Mouse (Mus musculus): ENCODE measurements around the gene Gpx4. TPM values are rescaled to one million over a fixed set of nuclear protein-coding genes. Genes with fewer than 3 reads are reported as not detected.
"Not testable (repeated sequence)": the region's sequence is repeated elsewhere in the genome, so short reads cannot be mapped to it uniquely, and the experiment has no call there.

The Gpx4 gene
- polyA plus RNA-seq, 1 experiment from 2014 or later: 523 TPM

- 36% methylated on average over 14 of the region's 14 CpGs for WGBS
- Histone ChIP-seq H3K27me3 (no peaks in the 10 kb centered on the region), H3K4me2 (no peak overlapping the region), H3K4me1 (peaks cover 49% of the 10 kb centered on the region), H3K4me3 (no peak overlapping the region), H3K36me3 (peaks cover 13% of the 10 kb centered on the region), H3K9ac (peak overlapping the region; percentile 6; the same call in 1 of the 2 replicates), H3K9me3 (no peaks in the 10 kb centered on the region), H3K27ac (peak overlapping the region; percentile 62)
- ATAC-seq (ENCODE audit: borderline replicate concordance, extremely low read depth, low FRiP score, low TSS enrichment): no peak
Measured at GRCm38 (mm10) chr10:80051618-80052373, 4.8 kb downstream of the Gpx4 start.

DNA sequence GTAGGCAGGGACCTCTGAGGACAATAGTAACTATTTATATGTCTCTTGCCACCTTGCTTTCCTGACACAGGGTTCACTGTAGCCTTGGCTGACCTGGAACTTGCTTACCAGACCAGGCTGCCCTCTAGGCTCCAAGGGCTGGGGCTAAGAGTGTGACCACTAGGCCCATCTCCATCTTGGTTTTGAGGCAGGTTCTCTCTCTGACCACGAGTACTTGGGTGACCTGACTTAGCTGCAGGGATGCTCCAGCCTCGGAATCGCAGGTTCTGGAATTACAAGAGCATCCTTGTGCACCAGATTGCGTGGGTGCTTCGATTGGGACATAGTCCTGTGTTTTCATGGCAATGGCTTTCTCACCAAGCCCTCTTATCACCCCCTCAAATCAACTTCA lies 5.4 kb downstream of the Gpx4 start:
- Histone ChIP-seq H3K27ac (peak overlapping the region; percentile 62), H3K4me3 (no peak overlapping the region), H3K9ac (peak overlapping the region; percentile 6; the same call in 1 of the 2 replicates), H3K27me3 (no peaks in the 10 kb centered on the region), H3K36me3 (peaks cover 19% of the 10 kb centered on the region), H3K4me2 (no peak overlapping the region), H3K4me1 (peaks cover 49% of the 10 kb centered on the region), H3K9me3 (no peaks in the 10 kb centered on the region)
- ATAC-seq (ENCODE audit: borderline replicate concordance, extremely low read depth, low FRiP score, low TSS enrichment): no peak
- 79% methylated on average over 5 of the region's 5 CpGs for WGBS

DNA sequence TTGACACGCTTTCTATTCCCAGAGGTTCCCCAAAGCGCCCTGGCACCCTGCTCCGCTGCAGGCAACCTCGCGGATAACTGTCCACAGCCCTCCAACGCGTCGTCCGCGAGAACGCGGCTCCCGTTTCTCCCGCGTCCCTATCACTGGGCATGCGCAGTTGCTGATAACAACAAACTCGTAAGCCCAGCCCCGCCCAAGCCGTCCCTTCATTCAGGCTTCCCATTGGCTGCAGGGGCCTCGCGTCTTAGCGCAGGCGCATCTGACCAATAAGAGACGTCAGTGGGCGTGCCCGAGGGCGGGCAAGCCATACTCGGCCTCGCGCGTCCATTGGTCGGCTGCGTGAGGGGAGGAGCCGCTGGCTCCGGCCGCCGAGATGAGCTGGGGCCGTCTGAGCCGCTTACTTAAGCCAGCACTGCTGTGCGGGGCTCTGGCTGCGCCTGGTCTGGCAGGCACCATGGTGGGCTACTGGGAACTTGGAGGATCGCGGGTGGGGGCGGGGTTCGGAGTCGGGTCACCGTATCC lies 6.4 kb downstream of the Gpx4 start:
- WGBS: under 1% methylated on average over 46 of the region's 47 CpGs
- Histone ChIP-seq H3K27ac (peak overlapping the region; percentile 99), H3K36me3 (peaks cover 28% of the 10 kb centered on the region), H3K4me1 (peaks cover 44% of the 10 kb centered on the region), H3K4me2 (peak overlapping the region; percentile 82), H3K27me3 (no peaks in the 10 kb centered on the region), H3K9me3 (no peaks in the 10 kb centered on the region), H3K9ac (peak overlapping the region; percentile 86), H3K4me3 (peak overlapping the region; percentile 87)
- ATAC-seq (ENCODE audit: borderline replicate concordance, extremely low read depth, low FRiP score, low TSS enrichment): peak; percentile 97

- Histone ChIP-seq H3K27ac (peak overlapping the region; percentile 99), H3K4me3 (peak overlapping the region; percentile 87), H3K4me1 (peaks cover 39% of the 10 kb centered on the region), H3K27me3 (no peaks in the 10 kb centered on the region), H3K36me3 (peaks cover 35% of the 10 kb centered on the region), H3K9ac (peak overlapping the region; percentile 86), H3K9me3 (no peaks in the 10 kb centered on the region), H3K4me2 (peak overlapping the region; percentile 82)
- ATAC-seq (ENCODE audit: borderline replicate concordance, extremely low read depth, low FRiP score, low TSS enrichment): peak; percentile 37
- 1% methylated on average over 61 of the region's 77 CpGs for WGBS
Measured at GRCm38 (mm10) chr10:80053831-80054815, 7.2 kb downstream of the Gpx4 start.

GRCm38 (mm10) chr10:80054911-80055310 lies 7.9 kb downstream of the Gpx4 start:
- 16% methylated on average over 3 of the region's 3 CpGs for WGBS
- Histone ChIP-seq H3K9ac (peak overlapping the region; percentile 86), H3K36me3 (peaks cover 41% of the 10 kb centered on the region), H3K4me2 (peak overlapping the region; percentile 82), H3K4me3 (peak overlapping the region; percentile 87), H3K4me1 (peaks cover 39% of the 10 kb centered on the region)
- ATAC-seq (ENCODE audit: borderline replicate concordance, extremely low read depth, low FRiP score, low TSS enrichment); H3K9me3 ChIP-seq; H3K27ac ChIP-seq; H3K27me3 ChIP-seq: not testable (repeated sequence)

- Histone ChIP-seq H3K4me2 (peak overlapping the region; percentile 82), H3K27me3 (no peaks in the 10 kb centered on the region), H3K9ac (peak overlapping the region; percentile 27; the same call in 1 of the 2 replicates), H3K4me1 (peaks cover 39% of the 10 kb centered on the region), H3K4me3 (peak overlapping the region; percentile 87), H3K27ac (no peak overlapping the region), H3K9me3 (no peaks in the 10 kb centered on the region), H3K36me3 (peaks cover 43% of the 10 kb centered on the region)
- WGBS: 79% methylated on average over 5 of the region's 5 CpGs
- ATAC-seq (ENCODE audit: borderline replicate concordance, extremely low read depth, low FRiP score, low TSS enrichment): no peak
Measured at GRCm38 (mm10) chr10:80055364-80055763, 8.4 kb downstream of the Gpx4 start.

DNA sequence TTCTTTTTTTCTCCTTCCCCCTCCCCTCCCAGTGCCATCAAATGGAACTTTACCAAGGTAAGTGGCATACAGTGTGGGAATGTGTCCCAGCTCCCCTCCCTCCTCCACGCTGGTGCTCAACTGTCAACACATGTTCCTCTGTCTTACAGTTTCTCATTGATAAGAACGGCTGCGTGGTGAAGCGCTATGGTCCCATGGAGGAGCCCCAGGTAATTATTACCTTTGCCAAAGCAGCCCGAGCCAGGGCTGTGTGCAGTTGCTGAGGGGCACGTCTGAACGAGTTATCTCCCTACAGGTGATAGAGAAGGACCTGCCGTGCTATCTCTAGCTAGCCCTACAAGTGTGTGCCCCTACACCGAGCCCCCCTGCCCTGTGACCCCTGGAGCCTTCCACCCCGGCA lies 8.9 kb downstream of the Gpx4 start:
- peaks cover 39% of the 10 kb centered on the region for H3K4me1 ChIP-seq
- H3K27me3 ChIP-seq: no peaks in the 10 kb centered on the region
- no peak overlapping the region for H3K27ac ChIP-seq
- H3K9me3 ChIP-seq: no peaks in the 10 kb centered on the region
- WGBS: 59% methylated on average over 9 of the region's 10 CpGs
- H3K9ac ChIP-seq: no peak overlapping the region
- peaks cover 46% of the 10 kb centered on the region for H3K36me3 ChIP-seq
- ATAC-seq (ENCODE audit: borderline replicate concordance, extremely low read depth, low FRiP score, low TSS enrichment): no peak
- H3K4me3 ChIP-seq: no peak overlapping the region
- H3K4me2 ChIP-seq: no peak overlapping the region

GRCm38 (mm10) chr10:80056506-80056905 lies 9.5 kb downstream of the Gpx4 start:
- WGBS: 87% methylated on average over 4 of the region's 4 CpGs
- no peak overlapping the region for H3K4me3 ChIP-seq
- no peak for ATAC-seq (ENCODE audit: borderline replicate concordance, extremely low read depth, low FRiP score, low TSS enrichment)
- H3K9me3 ChIP-seq: no peaks in the 10 kb centered on the region
- H3K9ac ChIP-seq: no peak overlapping the region
- H3K4me2 ChIP-seq: no peak overlapping the region
- H3K36me3 ChIP-seq: peaks cover 51% of the 10 kb centered on the region
- peaks cover 33% of the 10 kb centered on the region for H3K4me1 ChIP-seq
- H3K27me3 ChIP-seq: no peaks in the 10 kb centered on the region
- no peak overlapping the region for H3K27ac ChIP-seq

GRCm38 (mm10) chr10:80056976-80057682 lies 10.2 kb downstream of the Gpx4 start:
- peaks cover 55% of the 10 kb centered on the region for H3K36me3 ChIP-seq
- no peak overlapping the region for H3K9ac ChIP-seq

DNA sequence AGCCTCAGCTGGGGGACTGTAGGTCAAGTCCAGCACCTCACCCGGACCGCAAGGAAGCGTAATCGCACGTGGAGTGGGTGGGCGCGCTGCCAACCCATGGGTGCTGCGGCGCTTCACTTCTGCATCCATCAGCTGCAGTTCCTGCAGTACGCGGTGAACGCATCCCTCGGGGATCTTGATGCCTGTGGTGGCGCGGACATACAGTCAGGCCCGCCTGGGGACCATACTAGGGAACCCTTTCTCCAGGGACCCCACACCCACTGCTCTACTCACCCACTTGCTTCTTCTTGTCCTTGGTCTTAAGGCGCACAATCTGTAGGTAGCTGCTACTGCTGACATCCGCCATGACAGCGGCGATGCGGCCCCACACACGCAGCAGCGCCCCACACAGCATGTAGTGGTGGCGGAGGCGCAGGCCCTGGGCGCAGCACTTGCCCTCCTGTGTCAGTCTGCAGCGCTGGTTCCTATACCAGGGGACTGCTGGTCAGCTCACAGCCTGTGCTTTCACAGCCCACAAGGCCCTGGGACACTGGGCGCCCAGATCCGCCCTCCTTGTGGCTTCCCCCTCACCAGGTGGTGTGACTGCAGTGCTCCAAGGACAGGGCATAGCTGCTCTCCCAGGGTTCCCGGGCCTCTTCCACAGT lies 10.8 kb downstream of the Gpx4 start:
- Histone ChIP-seq H3K9me3 (no peaks in the 10 kb centered on the region), H3K27ac (no peak overlapping the region), H3K27me3 (no peaks in the 10 kb centered on the region), H3K9ac (no peak overlapping the region), H3K4me2 (no peak overlapping the region), H3K36me3 (peaks cover 62% of the 10 kb centered on the region), H3K4me1 (peaks cover 21% of the 10 kb centered on the region), H3K4me3 (no peak overlapping the region)
- 76% methylated on average over 30 of the region's 30 CpGs for WGBS
- ATAC-seq (ENCODE audit: borderline replicate concordance, extremely low read depth, low FRiP score, low TSS enrichment): no peak

More at GRCm38 (mm10) chr10:80056976-80057682, 10.2 kb downstream of the Gpx4 start:
- no peaks in the 10 kb centered on the region for H3K9me3 ChIP-seq
- no peak overlapping the region for H3K4me3 ChIP-seq
- H3K27me3 ChIP-seq: no peaks in the 10 kb centered on the region
- H3K4me2 ChIP-seq: no peak overlapping the region
- WGBS: 87% methylated on average over 27 of the region's 27 CpGs
- ATAC-seq (ENCODE audit: borderline replicate concordance, extremely low read depth, low FRiP score, low TSS enrichment): no peak
- peaks cover 27% of the 10 kb centered on the region for H3K4me1 ChIP-seq
- no peak overlapping the region for H3K27ac ChIP-seq

GRCm38 (mm10) chr10:80063104-80063503 lies 16.1 kb downstream of the Gpx4 start:
- 91% methylated on average over 5 of the region's 5 CpGs for WGBS
- no peak overlapping the region for H3K4me2 ChIP-seq
- no peak overlapping the region for H3K27ac ChIP-seq
- ATAC-seq (ENCODE audit: borderline replicate concordance, extremely low read depth, low FRiP score, low TSS enrichment): no peak
- no peaks in the 10 kb centered on the region for H3K27me3 ChIP-seq
- peak overlapping the region; percentile 13; the same call in 1 of the 2 replicates for H3K9ac ChIP-seq
- no peak overlapping the region for H3K4me3 ChIP-seq
- H3K4me1 ChIP-seq: no peaks in the 10 kb centered on the region
- H3K36me3 ChIP-seq: peaks cover 49% of the 10 kb centered on the region
- H3K9me3 ChIP-seq: no peaks in the 10 kb centered on the region

Measured in lung, embryonic 15.5 days (tissue).